Mouse (Mus musculus): Measurements from ENCODE around the gene Plxna1. TPM values are rescaled to one million over a fixed set of nuclear protein-coding genes. Genes with fewer than 3 reads are reported as not detected.

Plxna1 gene
- polyA plus RNA-seq, 2 experiments, result 1.7 to 2.6 TPM

DNA sequence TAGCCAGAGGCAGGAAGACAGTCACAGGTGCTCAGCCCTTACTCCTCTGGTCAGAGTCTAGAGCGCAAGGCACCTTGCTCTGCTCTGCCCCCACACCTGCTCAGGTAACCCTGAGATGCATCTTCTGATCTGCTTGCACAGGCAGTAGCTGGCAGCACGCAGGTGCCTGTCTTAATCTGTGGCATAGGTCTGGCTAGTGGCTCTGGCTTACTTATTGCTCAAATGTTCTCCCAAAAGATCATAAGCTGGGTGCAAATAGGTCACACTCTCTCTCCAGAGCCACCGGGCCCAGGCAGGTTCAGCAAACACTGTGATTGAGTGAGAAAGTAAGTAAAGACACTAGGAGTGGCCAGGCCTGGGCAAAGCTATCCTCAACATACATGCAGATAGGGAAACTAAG, 3.2 kb downstream of the Plxna1 start:
- Histone ChIP-seq H3K4me2 (ENCODE audit: low read depth) (no peak overlapping the region), H3K36me3 (replicated peaks; ENCODE audit: control insufficient read depth, insufficient read depth, low read depth) (no peaks in the 10 kb centered on the region), H3K9me3 (ENCODE audit: control insufficient read depth, low read length) (no peaks in the 10 kb centered on the region), H3K4me1 (replicated peaks; ENCODE audit: control insufficient read depth in 2 of 2, insufficient read depth in 2 of 2, low read length in 1 of 2) (peaks cover 0 to 7% of the 10 kb centered on the region in 2 experiments; a peak in 2 of 4 replicates), H3K27me3 (ENCODE audit: control insufficient read depth, insufficient read depth, low read length) (peaks cover 8% of the 10 kb centered on the region), H3K27ac (no peak overlapping the region), H3K9ac (replicated peaks) (no peak overlapping the region), H3K4me3 (ENCODE audit: insufficient read depth in 1 of 2, low read depth in 2 of 2, low read length in 2 of 2) (no peak overlapping the region)
- DNase-seq (ENCODE audit: low read depth in 3 of 3, low spot score in 3 of 3), result no peak
- no peak for TF ChIP-seq CTCF (IDR thresholded peaks at IDR 0.05; ENCODE audit: low read depth)
- no peak for TF ChIP-seq EP300 (IDR thresholded peaks at IDR 0.05; ENCODE audit: low read depth)
- WGBS (ENCODE audit: insufficient replicate concordance), result 73% methylated on average over 3 of the region's 3 CpGs
- ATAC-seq (ENCODE audit: insufficient read depth), result no peak

DNA sequence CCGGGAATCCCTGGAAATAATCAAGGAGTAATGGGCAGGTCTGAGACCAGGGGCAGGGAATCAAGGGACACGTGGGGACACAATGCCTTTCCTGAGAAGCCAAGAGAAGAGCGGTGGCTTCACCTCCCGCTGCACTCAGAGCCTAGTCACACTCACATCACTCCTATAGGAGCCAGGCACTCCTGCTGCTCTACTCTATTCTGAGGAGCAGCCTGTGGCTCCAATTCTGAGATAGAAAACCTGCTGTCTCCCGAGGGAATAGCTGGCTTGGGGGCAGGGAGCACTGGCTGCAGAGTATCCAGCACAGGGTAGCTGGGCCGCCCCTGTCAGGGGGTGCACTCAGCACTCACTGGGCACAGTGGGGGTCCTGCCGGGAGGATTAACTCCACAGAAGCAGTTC, 6.8 kb downstream of the Plxna1 start:
- Histone ChIP-seq H3K9ac (replicated peaks) (no peak overlapping the region), H3K4me2 (ENCODE audit: low read depth) (no peak overlapping the region), H3K27me3 (ENCODE audit: control insufficient read depth, insufficient read depth, low read length) (no peaks in the 10 kb centered on the region), H3K4me3 (ENCODE audit: insufficient read depth in 1 of 2, low read depth in 2 of 2, low read length in 2 of 2) (no peak overlapping the region), H3K9me3 (ENCODE audit: control insufficient read depth, low read length) (no peaks in the 10 kb centered on the region), H3K4me1 (replicated peaks; ENCODE audit: control insufficient read depth in 2 of 2, insufficient read depth in 2 of 2, low read length in 1 of 2) (peaks cover 0 to 5% of the 10 kb centered on the region in 2 experiments; a peak in 2 of 4 replicates), H3K36me3 (replicated peaks; ENCODE audit: control insufficient read depth, insufficient read depth, low read depth) (no peaks in the 10 kb centered on the region), H3K27ac (no peak overlapping the region)
- DNase-seq (ENCODE audit: low read depth in 3 of 3, low spot score in 3 of 3), result no peak
- ATAC-seq (ENCODE audit: insufficient read depth), result no peak
- 59% methylated on average over 7 of the region's 7 CpGs for WGBS (ENCODE audit: insufficient replicate concordance)
- TF ChIP-seq CTCF (IDR thresholded peaks at IDR 0.05; ENCODE audit: low read depth), result no peak
- TF ChIP-seq EP300 (IDR thresholded peaks at IDR 0.05; ENCODE audit: low read depth), result no peak

DNA sequence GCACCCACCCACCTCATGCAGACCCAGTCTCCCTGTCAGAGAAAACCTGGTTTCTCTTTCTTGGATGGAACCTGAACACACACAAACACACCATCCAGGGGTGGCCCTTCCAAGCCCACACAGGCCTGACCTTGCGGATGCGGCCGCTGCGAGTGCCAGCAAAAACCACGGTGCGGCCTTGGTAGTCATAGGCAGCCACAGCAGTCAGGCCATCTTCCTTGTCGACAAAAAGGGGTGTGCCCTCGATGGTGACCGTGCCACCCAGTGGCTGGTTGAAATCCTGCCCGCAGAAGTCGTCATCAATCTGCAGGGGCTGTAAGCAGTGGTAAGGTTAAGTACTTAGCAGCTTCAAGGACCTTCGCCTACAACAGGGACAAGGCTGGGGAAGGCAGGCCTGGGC, 7.7 kb downstream of the Plxna1 start:
- H3K27ac ChIP-seq, result no peak overlapping the region
- DNase-seq (ENCODE audit: low read depth in 3 of 3, low spot score in 3 of 3) (no peak), ATAC-seq (ENCODE audit: insufficient read depth) (no peak)
- no peak overlapping the region for H3K4me3 ChIP-seq (ENCODE audit: insufficient read depth in 1 of 2, low read depth in 2 of 2, low read length in 2 of 2)
- no peak overlapping the region for H3K9ac ChIP-seq (replicated peaks)
- TF ChIP-seq CTCF (IDR thresholded peaks at IDR 0.05; ENCODE audit: low read depth) (no peak), EP300 (IDR thresholded peaks at IDR 0.05; ENCODE audit: low read depth) (no peak)
- no peaks in the 10 kb centered on the region for H3K9me3 ChIP-seq (ENCODE audit: control insufficient read depth, low read length)
- no peaks in the 10 kb centered on the region for H3K36me3 ChIP-seq (replicated peaks; ENCODE audit: control insufficient read depth, insufficient read depth, low read depth)
- WGBS (ENCODE audit: insufficient replicate concordance), result 79% methylated on average over 12 of the region's 12 CpGs
- no peaks in the 10 kb centered on the region for H3K4me1 ChIP-seq (replicated peaks; ENCODE audit: control insufficient read depth in 2 of 2, insufficient read depth in 2 of 2, low read length in 1 of 2)
- H3K4me2 ChIP-seq (ENCODE audit: low read depth), result no peak overlapping the region
- H3K27me3 ChIP-seq (ENCODE audit: control insufficient read depth, insufficient read depth, low read length), result no peaks in the 10 kb centered on the region

DNA sequence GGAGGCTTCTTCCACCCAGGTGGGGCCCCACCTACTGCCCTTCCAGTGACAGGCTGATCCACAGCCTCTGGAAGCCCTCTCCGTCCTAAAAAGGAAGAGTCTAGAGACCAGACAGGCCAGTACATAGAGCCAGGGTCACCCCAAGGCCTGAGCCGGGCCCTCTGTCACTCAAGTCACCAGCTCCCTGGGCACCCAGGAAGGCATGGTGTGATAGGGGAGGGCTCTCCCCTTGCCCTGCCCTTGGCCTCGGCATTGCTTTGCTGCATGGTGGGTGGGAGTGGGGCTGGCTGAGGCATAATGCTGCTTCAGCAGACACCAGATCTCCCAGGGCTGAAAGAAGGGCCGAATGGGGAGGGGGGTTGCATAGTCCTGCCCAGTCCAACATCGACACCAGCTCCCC, 8.3 kb downstream of the Plxna1 start:
- WGBS (ENCODE audit: insufficient replicate concordance), result 59% methylated on average over 5 of the region's 5 CpGs
- Histone ChIP-seq H3K4me1 (replicated peaks; ENCODE audit: control insufficient read depth in 2 of 2, insufficient read depth in 2 of 2, low read length in 1 of 2) (no peaks in the 10 kb centered on the region), H3K9me3 (ENCODE audit: control insufficient read depth, low read length) (no peaks in the 10 kb centered on the region), H3K4me2 (ENCODE audit: low read depth) (no peak overlapping the region), H3K4me3 (ENCODE audit: insufficient read depth in 1 of 2, low read depth in 2 of 2, low read length in 2 of 2) (no peak overlapping the region), H3K36me3 (replicated peaks; ENCODE audit: control insufficient read depth, insufficient read depth, low read depth) (no peaks in the 10 kb centered on the region), H3K27me3 (ENCODE audit: control insufficient read depth, insufficient read depth, low read length) (no peaks in the 10 kb centered on the region), H3K27ac (no peak overlapping the region), H3K9ac (replicated peaks) (no peak overlapping the region)
- ATAC-seq (ENCODE audit: insufficient read depth) (no peak), DNase-seq (ENCODE audit: low read depth in 3 of 3, low spot score in 3 of 3) (no peak)
- no peak for TF ChIP-seq EP300 (IDR thresholded peaks at IDR 0.05; ENCODE audit: low read depth)
- TF ChIP-seq CTCF (IDR thresholded peaks at IDR 0.05; ENCODE audit: low read depth), result no peak

DNA sequence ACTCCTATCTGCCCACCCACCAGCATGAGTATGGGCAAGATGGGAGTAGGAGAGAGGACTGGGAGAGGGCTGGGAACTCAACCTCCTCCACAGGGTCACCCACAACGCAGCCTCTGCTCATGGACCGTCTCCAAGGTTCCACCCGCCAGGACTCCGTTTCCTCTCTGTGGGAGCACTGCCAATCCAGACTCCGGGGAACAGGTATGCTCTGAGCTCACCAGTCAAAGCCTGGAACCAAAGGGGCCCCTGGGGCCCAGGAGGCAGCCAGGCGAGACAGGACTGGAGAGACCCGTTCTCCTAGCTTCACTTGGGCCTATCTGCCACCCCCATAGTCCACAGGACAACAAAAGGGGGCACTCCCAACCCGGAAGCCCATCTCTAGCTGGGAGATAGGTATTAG, 9.3 kb downstream of the Plxna1 start:
- Histone ChIP-seq H3K4me3 (ENCODE audit: insufficient read depth in 1 of 2, low read depth in 2 of 2, low read length in 2 of 2) (no peak overlapping the region), H3K27ac (no peak overlapping the region), H3K36me3 (replicated peaks; ENCODE audit: control insufficient read depth, insufficient read depth, low read depth) (no peaks in the 10 kb centered on the region), H3K27me3 (ENCODE audit: control insufficient read depth, insufficient read depth, low read length) (no peaks in the 10 kb centered on the region), H3K9me3 (ENCODE audit: control insufficient read depth, low read length) (no peaks in the 10 kb centered on the region), H3K4me2 (ENCODE audit: low read depth) (no peak overlapping the region), H3K9ac (replicated peaks) (no peak overlapping the region), H3K4me1 (replicated peaks; ENCODE audit: control insufficient read depth in 2 of 2, insufficient read depth in 2 of 2, low read length in 1 of 2) (no peaks in the 10 kb centered on the region)
- 65% methylated on average over 8 of the region's 8 CpGs for WGBS (ENCODE audit: insufficient replicate concordance)
- TF ChIP-seq EP300 (IDR thresholded peaks at IDR 0.05; ENCODE audit: low read depth) (no peak), CTCF (IDR thresholded peaks at IDR 0.05; ENCODE audit: low read depth) (no peak)
- ATAC-seq (ENCODE audit: insufficient read depth) (no peak), DNase-seq (ENCODE audit: low read depth in 3 of 3, low spot score in 3 of 3) (no peak)
